Mouse (Mus musculus) cerebellum, postnatal 36 days (tissue): ENCODE results near the gene Pdxdc1.
"Not testable (repeated sequence)": the region's sequence is repeated elsewhere in the genome, so short reads cannot be mapped to it uniquely, and the experiment has no call there.

Experiments used
- DNase-seq, 2 experiments: peaks; one replicate each; pipeline ENCODE4 v3.0.0; 2021 to 2022; ENCODE audit warnings: mixed read lengths in 2 of 2

Gene Pdxdc1

GRCm38 (mm10) chr16:13902888-13903483 is at the start of gene Pdxdc1, which contains the start of gene Mpv17l:
Gene Pdxdc1, minus strand, starts transcription at chr16:13903131.
Gene Mpv17l, plus strand, starts transcription at chr16:13903161.
- peak; percentile 98 to 99 for DNase-seq

- DNase-seq, result no peak
These were observed 48.3 kb upstream of the Pdxdc1 start for GRCm38 (mm10) chr16:13951245-13951644.

GRCm38 (mm10) chr16:13946306-13946705 is 43.4 kb upstream of the Pdxdc1 start:
- no peak for DNase-seq

- no peak for DNase-seq
These were observed 42.2 kb upstream of the Pdxdc1 start for GRCm38 (mm10) chr16:13945153-13945552.

- no peak for DNase-seq
These were observed 41.8 kb upstream of the Pdxdc1 start for GRCm38 (mm10) chr16:13944752-13945151.

- DNase-seq, result no peak
These were observed 41.2 kb upstream of the Pdxdc1 start for GRCm38 (mm10) chr16:13944178-13944577.

GRCm38 (mm10) chr16:13940847-13941395 is 38.0 kb upstream of the Pdxdc1 start:
- no peak for DNase-seq

GRCm38 (mm10) chr16:13940139-13940846 is 37.4 kb upstream of the Pdxdc1 start:
- peak; percentile 87 to 90 for DNase-seq

- no peak for DNase-seq
These were observed 24.6 kb upstream of the Pdxdc1 start for GRCm38 (mm10) chr16:13927456-13928075.

GRCm38 (mm10) chr16:13922966-13923365 is 20.0 kb upstream of the Pdxdc1 start:
- not testable (repeated sequence) for DNase-seq

- not testable (repeated sequence) for DNase-seq
These were observed 19.6 kb upstream of the Pdxdc1 start for GRCm38 (mm10) chr16:13922499-13922898.

GRCm38 (mm10) chr16:13921781-13922180 is 18.9 kb upstream of the Pdxdc1 start:
- DNase-seq, result no peak

- no peak for DNase-seq
These were observed 18.1 kb upstream of the Pdxdc1 start for GRCm38 (mm10) chr16:13921063-13921462.

- no peak for DNase-seq
These were observed 17.2 kb upstream of the Pdxdc1 start for GRCm38 (mm10) chr16:13920093-13920492.

- no peak for DNase-seq
These were observed 4.4 kb upstream of the Pdxdc1 start for GRCm38 (mm10) chr16:13907297-13907696.

- DNase-seq, result peak in 1 of 2 experiments; percentile 77
These were observed 557 bp upstream of the Pdxdc1 start for GRCm38 (mm10) chr16:13903488-13903887.

GRCm38 (mm10) chr16:13902397-13902831 is 517 bp downstream of the Pdxdc1 start:
- DNase-seq, result no peak

- DNase-seq, result no peak
These were observed 4.0 kb downstream of the Pdxdc1 start for GRCm38 (mm10) chr16:13898981-13899380.

- no peak for DNase-seq
These were observed 6.6 kb downstream of the Pdxdc1 start for GRCm38 (mm10) chr16:13896357-13896756.

GRCm38 (mm10) chr16:13895740-13896139 is 7.2 kb downstream of the Pdxdc1 start:
- no peak for DNase-seq

- no peak for DNase-seq
These were observed 8.8 kb downstream of the Pdxdc1 start for GRCm38 (mm10) chr16:13894097-13894496.

GRCm38 (mm10) chr16:13892850-13893249 is 10.1 kb downstream of the Pdxdc1 start:
- no peak for DNase-seq

- no peak for DNase-seq
These were observed 12.5 kb downstream of the Pdxdc1 start for GRCm38 (mm10) chr16:13890449-13890848.
